Mouse (Mus musculus) liver, embryonic 14.5 days (tissue): ENCODE data around the gene Prpf8.

ENCODE experiments used
- CTCF ChIP-seq: IDR thresholded peaks from 2 replicates; pipeline ENCODE4 v1.5.1; 2016; ENCODE audit warnings: antibody characterized with exemption, low read depth, control low read depth
- EP300 ChIP-seq: IDR thresholded peaks from 2 replicates; pipeline ENCODE4 v1.6.1; 2016; ENCODE audit warnings: antibody characterized with exemption, low read depth

DNA sequence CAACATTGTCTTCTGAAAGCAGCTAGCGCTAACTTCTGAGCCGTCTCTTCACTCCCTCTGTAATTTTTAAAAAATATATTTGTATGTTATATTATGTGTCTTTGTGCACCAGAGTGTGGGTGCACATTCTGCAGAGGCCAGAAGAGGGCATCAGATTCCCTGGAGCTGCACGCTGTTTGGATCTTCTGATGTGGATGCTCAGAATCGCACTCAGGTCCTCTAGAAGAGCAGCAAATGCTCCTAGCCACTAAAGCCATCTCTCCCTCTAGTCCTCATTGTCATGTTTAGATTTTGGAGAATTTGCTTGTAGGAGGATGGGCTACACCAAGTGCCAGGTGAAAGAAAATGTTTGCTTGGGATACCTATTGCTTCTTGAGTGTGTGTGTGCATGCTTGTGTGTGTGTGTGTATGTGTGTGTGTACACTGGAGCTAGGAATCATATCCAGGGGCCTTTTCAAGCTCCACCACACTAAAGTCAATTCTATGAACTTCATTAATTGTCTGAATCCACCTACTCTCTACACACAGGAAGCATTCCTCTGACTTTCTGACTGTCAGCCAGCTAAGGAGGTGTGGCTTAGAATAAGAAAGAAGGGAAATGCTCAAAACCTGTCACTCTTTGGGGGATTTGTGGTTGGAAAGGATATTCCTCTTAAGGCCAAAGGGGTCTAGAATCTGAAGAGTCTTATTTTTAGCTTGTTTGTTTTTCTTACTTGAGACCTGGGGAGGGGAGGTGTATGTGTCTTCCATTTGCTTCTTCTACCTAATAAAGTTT is 19.7 kb upstream of the Prpf8 start:
- peak; percentile 56 for TF ChIP-seq CTCF
- no peak for TF ChIP-seq EP300
